Mouse (Mus musculus) G1E-ER4 (cell line): ENCODE results near the gene Eml6. TPM values are rescaled to one million over a fixed set of nuclear protein-coding genes. Genes with fewer than 3 reads are reported as not detected.
A peak's percentile ranks its signal among the peaks of the same experiment; 100 is the strongest.
"Not testable (repeated sequence)": the region's sequence is repeated elsewhere in the genome, so short reads cannot be mapped to it uniquely, and the experiment has no call there.

Experiments used
- GATA1 ChIP-seq: IDR thresholded peaks from one replicate; pipeline ENCODE4 v1.8.0; 2012; ENCODE audit warnings: low read length, inconsistent platforms
- polyA plus RNA-seq: library from polyadenylated mRNA; stranded (reverse); fragments of >175 nt; gene quantifications from 2 replicates; pipeline ENCODE4 v1.2.3, GENCODE M21; 2012

Eml6 gene
- polyA plus RNA-seq, 1 experiment: not detected

GRCm38 (mm10) chr11:29877280-29877679, 148.6 kb downstream of the Eml6 start:
- no peak for TF ChIP-seq GATA1

GRCm38 (mm10) chr11:29870174-29870573, 155.7 kb downstream of the Eml6 start:
- TF ChIP-seq GATA1: no peak

- no peak for TF ChIP-seq GATA1
These were observed 161.6 kb downstream of the Eml6 start for GRCm38 (mm10) chr11:29864269-29864668.

- no peak for TF ChIP-seq GATA1
These were observed 164.0 kb downstream of the Eml6 start for GRCm38 (mm10) chr11:29861750-29862397.

- TF ChIP-seq GATA1: no peak
These were observed 164.8 kb downstream of the Eml6 start for GRCm38 (mm10) chr11:29861040-29861439.

GRCm38 (mm10) chr11:29840606-29841227, 185.1 kb downstream of the Eml6 start:
- TF ChIP-seq GATA1: no peak

- no peak for TF ChIP-seq GATA1
These were observed 186.1 kb downstream of the Eml6 start for GRCm38 (mm10) chr11:29839781-29840180.

- no peak for TF ChIP-seq GATA1
These were observed 188.8 kb downstream of the Eml6 start for GRCm38 (mm10) chr11:29837066-29837465.

- TF ChIP-seq GATA1: no peak
These were observed 198.1 kb downstream of the Eml6 start for GRCm38 (mm10) chr11:29827729-29828128.

GRCm38 (mm10) chr11:29826001-29826400, 199.8 kb downstream of the Eml6 start:
- TF ChIP-seq GATA1: no peak

GRCm38 (mm10) chr11:29825271-29825718, 200.5 kb downstream of the Eml6 start, which contains the start of gene 4931440F15Rik:
4931440F15Rik (minus strand) TSS chr11:29825668.
- TF ChIP-seq GATA1: not testable (repeated sequence)

GRCm38 (mm10) chr11:29823141-29823540, 202.7 kb downstream of the Eml6 start:
- no peak for TF ChIP-seq GATA1

GRCm38 (mm10) chr11:29815670-29816069, 210.2 kb downstream of the Eml6 start:
- TF ChIP-seq GATA1: no peak

- peak; percentile 1 for TF ChIP-seq GATA1
These were observed 210.6 kb downstream of the Eml6 start for GRCm38 (mm10) chr11:29815261-29815660.

- TF ChIP-seq GATA1: no peak
These were observed 212.6 kb downstream of the Eml6 start for GRCm38 (mm10) chr11:29813267-29813666.

GRCm38 (mm10) chr11:29812475-29812874, 213.4 kb downstream of the Eml6 start:
- TF ChIP-seq GATA1: no peak

GRCm38 (mm10) chr11:29810324-29810723, 215.5 kb downstream of the Eml6 start:
- no peak for TF ChIP-seq GATA1

GRCm38 (mm10) chr11:29808981-29809589, 216.7 kb downstream of the Eml6 start:
- TF ChIP-seq GATA1: no peak
